Mouse (Mus musculus) stomach, embryonic 15.5 days (tissue): Measurements from ENCODE around the gene Elmsan1. TPM values are rescaled to one million over a fixed set of nuclear protein-coding genes. Genes with fewer than 3 reads are reported as not detected.

Source experiments
- ATAC-seq: fragments of 200-750 bp; cut with Nextera tagmentation; 2 replicates; pipeline ENCODE4 v1.8.0; 2017; ENCODE audit warnings: low read depth, moderate number of reproducible peaks, moderate TSS enrichment; ENCODE audit not compliant: insufficient read depth, low FRiP score
- H3K27ac ChIP-seq: fragments of 300-500 bp; sonication (generic); 2 replicates; pipeline ENCODE4 v1.5.1; 2015; ENCODE audit warnings: mild to moderate bottlenecking, inconsistent platforms
- H3K27me3 ChIP-seq: fragments of 300-500 bp; sonication (generic); replicated peaks from 2 replicates; pipeline ENCODE4 v1.6.1; 2015; ENCODE audit warnings: inconsistent platforms
- H3K36me3 ChIP-seq: fragments of 300-500 bp; sonication (generic); 2 replicates; pipeline ENCODE4 v1.6.1; 2015; ENCODE audit warnings: inconsistent platforms
- H3K4me1 ChIP-seq: fragments of 300-500 bp; sonication (generic); 2 replicates; pipeline ENCODE4 v1.6.1; 2015; ENCODE audit warnings: inconsistent platforms
- H3K4me2 ChIP-seq: fragments of 300-500 bp; sonication (generic); 2 replicates; pipeline ENCODE4 v1.6.1; 2015; ENCODE audit warnings: mild to moderate bottlenecking, inconsistent platforms
- H3K4me3 ChIP-seq: fragments of 300-500 bp; sonication (generic); replicated peaks from 2 replicates; pipeline ENCODE4 v1.5.1; 2015; ENCODE audit warnings: inconsistent platforms
- H3K9ac ChIP-seq: fragments of 300-500 bp; sonication (generic); 2 replicates; pipeline ENCODE4 v1.6.1; 2015; ENCODE audit warnings: inconsistent platforms
- H3K9me3 ChIP-seq: fragments of 300-500 bp; sonication (generic); 2 replicates; pipeline ENCODE4 v1.6.1; 2016; ENCODE audit warnings: inconsistent platforms
- WGBS: fragments of 180-500 bp; shearing (Covaris S2); methylation state at CpG from one replicate; pipeline ENCODE4 v1.1.7; 2015; 5-methylcytosine and 5-hydroxymethylcytosine counted together
- polyA plus RNA-seq: library from polyadenylated mRNA; unstranded; fragments of >200 nt; fragmentation: Nextera tagmentation; extraction: Ambion mirVana; gene quantifications from 2 replicates; pipeline ENCODE4 v1.2.1, GENCODE M21; 2015

The Elmsan1 gene
- polyA plus RNA-seq, 1 experiment from 2014 or later: 9.9 TPM

- Histone ChIP-seq H3K4me3 (no peak overlapping the region), H3K4me2 (no peak overlapping the region), H3K27me3 (no peaks in the 10 kb centered on the region), H3K27ac (no peak overlapping the region), H3K36me3 (peaks cover 44% of the 10 kb centered on the region), H3K4me1 (peaks cover 13% of the 10 kb centered on the region), H3K9me3 (no peaks in the 10 kb centered on the region), H3K9ac (no peak overlapping the region)
- 78% methylated on average over 6 of the region's 6 CpGs for WGBS
- ATAC-seq: no peak
Observed at GRCm38 (mm10) chr12:84153414-84153813, 65.3 kb downstream of the Elmsan1 start.

- Histone ChIP-seq H3K27me3 (no peaks in the 10 kb centered on the region), H3K9me3 (no peaks in the 10 kb centered on the region), H3K9ac (no peak overlapping the region), H3K4me1 (peaks cover 18% of the 10 kb centered on the region), H3K4me3 (no peak overlapping the region), H3K27ac (peak overlapping the region; percentile 72), H3K36me3 (peaks cover 36% of the 10 kb centered on the region), H3K4me2 (peak overlapping the region; percentile 28; the same call in 1 of the 2 replicates)
- 61% methylated on average over 32 of the region's 32 CpGs for WGBS
- peak; percentile 16; the same call in 1 of the 2 replicates for ATAC-seq
Observed at GRCm38 (mm10) chr12:84152352-84153190, 66.1 kb downstream of the Elmsan1 start.

GRCm38 (mm10) chr12:84151911-84152310 is 66.8 kb downstream of the Elmsan1 start:
- H3K4me3 ChIP-seq: no peak overlapping the region
- 0 out of 2 replicates have a peak, but pooled peaks have one; percentile 33 for ATAC-seq
- H3K9me3 ChIP-seq: no peaks in the 10 kb centered on the region
- peak overlapping the region; percentile 28; the same call in 1 of the 2 replicates for H3K4me2 ChIP-seq
- peaks cover 18% of the 10 kb centered on the region for H3K4me1 ChIP-seq
- H3K36me3 ChIP-seq: peaks cover 33% of the 10 kb centered on the region
- H3K27me3 ChIP-seq: no peaks in the 10 kb centered on the region
- WGBS: 75% methylated on average over 10 of the region's 10 CpGs
- peak overlapping the region; percentile 72 for H3K27ac ChIP-seq
- H3K9ac ChIP-seq: no peak overlapping the region

- H3K4me3 ChIP-seq: no peak overlapping the region
- peaks cover 25% of the 10 kb centered on the region for H3K36me3 ChIP-seq
- H3K27ac ChIP-seq: 0 out of 2 replicates have a peak overlapping the region, but pooled peaks have one; percentile 72
- H3K9ac ChIP-seq: no peak overlapping the region
- 30% methylated on average over 6 of the region's 6 CpGs for WGBS
- no peaks in the 10 kb centered on the region for H3K9me3 ChIP-seq
- peak; percentile 74; the same call in 1 of the 2 replicates for ATAC-seq
- peaks cover 18% of the 10 kb centered on the region for H3K4me1 ChIP-seq
- no peaks in the 10 kb centered on the region for H3K27me3 ChIP-seq
- H3K4me2 ChIP-seq: no peak overlapping the region
Observed at GRCm38 (mm10) chr12:84150976-84151375, 67.7 kb downstream of the Elmsan1 start.

GRCm38 (mm10) chr12:84149971-84150370 is 68.7 kb downstream of the Elmsan1 start:
- no peak for ATAC-seq
- WGBS: 86% methylated on average over 15 of the region's 15 CpGs
- H3K36me3 ChIP-seq: peaks cover 17% of the 10 kb centered on the region

GRCm38 (mm10) chr12:84148622-84149012 is 70.1 kb downstream of the Elmsan1 start:
- 14% methylated on average over 10 of the region's 10 CpGs for WGBS
- peak overlapping the region; percentile 46 for H3K4me3 ChIP-seq
- H3K9me3 ChIP-seq: no peaks in the 10 kb centered on the region
- ATAC-seq: no peak
- H3K4me1 ChIP-seq: peaks cover 18% of the 10 kb centered on the region
- peak overlapping the region; percentile 82 for H3K4me2 ChIP-seq
- H3K27ac ChIP-seq: no peak overlapping the region
- no peak overlapping the region for H3K9ac ChIP-seq
- H3K27me3 ChIP-seq: no peaks in the 10 kb centered on the region
- peaks cover 9% of the 10 kb centered on the region for H3K36me3 ChIP-seq

More at GRCm38 (mm10) chr12:84149971-84150370, 68.7 kb downstream of the Elmsan1 start:
- H3K4me1 ChIP-seq: peaks cover 18% of the 10 kb centered on the region
- H3K4me2 ChIP-seq: no peak overlapping the region
- H3K27ac ChIP-seq: no peak overlapping the region
- no peaks in the 10 kb centered on the region for H3K27me3 ChIP-seq
- no peak overlapping the region for H3K4me3 ChIP-seq
- H3K9me3 ChIP-seq: no peaks in the 10 kb centered on the region
- no peak overlapping the region for H3K9ac ChIP-seq

GRCm38 (mm10) chr12:84147954-84148621 is 70.6 kb downstream of the Elmsan1 start, which contains the start of gene Pnma1:
Gene Pnma1 (minus strand): TSS chr12:84148489.
- Histone ChIP-seq H3K9me3 (no peaks in the 10 kb centered on the region), H3K4me2 (peak within 1 kb of the TSS; percentile 82), H3K4me1 (peaks cover 18% of the 10 kb centered on the region), H3K4me3 (peak within 1 kb of the TSS; percentile 46), H3K36me3 (peaks cover 7% of the 10 kb centered on the region), H3K9ac (0 out of 2 replicates have a peak within 1 kb of the TSS, but pooled peaks have one; percentile 7), H3K27ac (no peak within 1 kb of the TSS), H3K27me3 (no peaks in the 10 kb centered on the region)
- peak; percentile 68 for ATAC-seq
- 2% methylated on average over 48 of the region's 50 CpGs for WGBS

- Histone ChIP-seq H3K4me2 (no peak overlapping the region), H3K27me3 (no peaks in the 10 kb centered on the region), H3K27ac (no peak overlapping the region), H3K9ac (no peak overlapping the region), H3K4me1 (no peaks in the 10 kb centered on the region), H3K36me3 (no peaks in the 10 kb centered on the region), H3K4me3 (no peak overlapping the region), H3K9me3 (no peaks in the 10 kb centered on the region)
- ATAC-seq: no peak
- 51% methylated on average over 14 of the region's 14 CpGs for WGBS
Observed at GRCm38 (mm10) chr12:84142281-84143050, 76.2 kb downstream of the Elmsan1 start.

- WGBS: 71% methylated on average over 4 of the region's 4 CpGs
- no peak for ATAC-seq
- Histone ChIP-seq H3K4me2 (no peak overlapping the region), H3K9me3 (no peaks in the 10 kb centered on the region), H3K4me1 (no peaks in the 10 kb centered on the region), H3K27me3 (no peaks in the 10 kb centered on the region), H3K36me3 (peaks cover 3% of the 10 kb centered on the region; the same call in 1 of the 2 replicates), H3K27ac (no peak overlapping the region), H3K9ac (no peak overlapping the region), H3K4me3 (no peak overlapping the region)
Observed at GRCm38 (mm10) chr12:84141271-84141670, 77.4 kb downstream of the Elmsan1 start.

GRCm38 (mm10) chr12:84140135-84140534 is 78.5 kb downstream of the Elmsan1 start:
- Histone ChIP-seq H3K9me3 (no peaks in the 10 kb centered on the region), H3K4me3 (no peak overlapping the region), H3K27ac (no peak overlapping the region), H3K36me3 (peaks cover 3% of the 10 kb centered on the region; the same call in 1 of the 2 replicates), H3K9ac (no peak overlapping the region), H3K27me3 (no peaks in the 10 kb centered on the region), H3K4me2 (no peak overlapping the region), H3K4me1 (no peaks in the 10 kb centered on the region)
- WGBS: 71% methylated on average over 4 of the region's 4 CpGs
- ATAC-seq: no peak

GRCm38 (mm10) chr12:84137131-84137530 is 81.5 kb downstream of the Elmsan1 start:
- Histone ChIP-seq H3K27ac (no peak overlapping the region), H3K9ac (no peak overlapping the region), H3K36me3 (peaks cover 3% of the 10 kb centered on the region; the same call in 1 of the 2 replicates), H3K4me3 (no peak overlapping the region), H3K27me3 (no peaks in the 10 kb centered on the region), H3K4me2 (no peak overlapping the region), H3K4me1 (no peaks in the 10 kb centered on the region), H3K9me3 (no peaks in the 10 kb centered on the region)
- WGBS: 95% methylated on average over 7 of the region's 7 CpGs
- no peak for ATAC-seq
